Mouse (Mus musculus): Measurements from ENCODE around the gene Gins1.

The Gins1 gene

DNA sequence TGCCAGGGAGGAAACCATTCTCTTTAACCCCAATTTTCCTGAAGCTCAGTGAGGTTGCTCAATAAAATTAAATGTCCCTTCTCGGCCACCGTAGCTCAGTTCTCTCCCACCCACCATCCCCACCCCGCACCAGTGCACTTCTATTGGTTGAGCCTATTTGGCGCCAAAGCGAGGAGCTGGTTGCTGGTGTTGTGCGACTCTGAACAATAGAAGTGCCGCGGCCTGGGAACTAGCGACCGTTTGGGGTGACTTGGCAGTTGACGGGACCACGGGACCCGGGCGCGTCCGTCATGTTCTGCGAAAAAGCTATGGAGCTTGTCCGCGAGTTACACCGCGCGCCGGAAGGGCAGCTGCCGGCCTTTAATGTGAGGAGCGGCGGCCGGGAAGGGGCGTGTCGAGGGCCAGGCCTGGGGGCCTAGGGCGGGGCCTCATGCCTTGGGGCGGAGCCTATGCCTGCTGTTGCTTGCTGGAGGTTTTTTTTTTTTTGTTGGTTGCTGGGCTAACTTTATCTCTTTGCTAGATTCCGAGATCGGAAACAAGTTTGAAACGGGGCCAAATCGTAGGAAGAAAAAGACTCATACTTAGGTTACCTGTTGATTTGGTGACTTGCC, 4.3 kb downstream of the Gins1 start:
- DNase-seq (ENCODE audit: low read depth, low spot score) = peak; percentile 98

DNA sequence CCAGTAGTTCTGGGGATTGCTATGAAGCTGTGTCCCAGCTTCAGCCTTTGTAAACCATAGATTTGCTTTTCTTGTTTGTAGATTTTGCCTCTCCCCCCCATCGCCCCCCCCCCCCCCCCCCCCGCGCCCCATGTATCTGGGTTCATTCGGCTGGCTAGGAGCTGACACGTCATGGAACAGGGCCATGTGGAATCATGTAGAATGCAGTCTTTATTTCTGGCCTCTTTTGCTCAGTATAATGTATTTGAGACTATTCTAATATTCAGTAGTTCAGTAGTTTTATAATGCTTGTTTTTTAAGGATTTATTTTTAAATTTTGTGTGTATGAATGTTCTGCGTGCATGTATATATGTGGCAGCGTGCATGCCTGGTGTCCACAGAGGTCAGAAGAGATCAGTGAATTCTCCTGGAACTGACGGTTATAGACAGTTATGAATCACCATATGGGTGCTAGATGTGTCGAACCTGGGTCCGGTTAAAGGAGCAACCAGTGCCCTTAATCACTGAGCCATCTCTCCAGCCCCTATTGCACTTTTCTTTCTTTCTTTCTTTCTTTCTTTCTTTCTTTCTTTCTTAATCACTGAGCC, 5.2 kb downstream of the Gins1 start:
- DNase-seq (ENCODE audit: low read depth, low spot score) = no peak

DNA sequence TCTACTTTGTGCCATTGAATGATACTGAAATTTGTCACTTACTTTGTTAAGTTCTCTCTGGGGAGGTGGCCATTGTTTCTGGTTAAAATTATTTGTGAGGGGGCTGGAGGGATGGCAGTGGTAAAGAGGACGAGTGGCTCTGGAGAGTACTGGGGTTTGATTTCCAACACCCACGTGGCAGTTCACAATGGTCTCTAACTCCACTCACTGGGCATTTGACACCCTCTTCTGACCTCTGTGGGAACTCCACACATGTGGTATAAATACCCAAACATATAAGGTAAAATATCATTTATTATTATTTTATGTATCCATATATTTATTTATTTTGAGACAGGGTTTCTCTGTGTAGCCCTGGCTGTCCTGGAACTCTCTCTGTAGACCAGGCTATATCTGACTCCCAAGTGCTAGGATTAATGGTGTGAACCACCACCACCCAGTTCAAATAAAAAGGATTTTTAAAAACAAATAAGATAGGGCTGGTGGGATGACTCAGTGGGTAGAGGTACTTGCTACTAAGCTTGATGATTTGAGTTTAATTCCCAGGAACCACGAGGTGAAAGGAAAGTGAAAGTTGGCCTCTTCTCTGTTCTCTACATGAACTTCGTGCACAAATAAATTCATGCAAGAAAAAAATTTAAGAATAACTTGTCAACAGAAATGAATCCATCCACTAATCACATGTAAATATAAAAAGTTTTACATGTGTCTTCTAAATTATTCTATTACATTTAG, 9.7 kb downstream of the Gins1 start:
- no peak for DNase-seq (ENCODE audit: low read depth, low spot score)

DNA sequence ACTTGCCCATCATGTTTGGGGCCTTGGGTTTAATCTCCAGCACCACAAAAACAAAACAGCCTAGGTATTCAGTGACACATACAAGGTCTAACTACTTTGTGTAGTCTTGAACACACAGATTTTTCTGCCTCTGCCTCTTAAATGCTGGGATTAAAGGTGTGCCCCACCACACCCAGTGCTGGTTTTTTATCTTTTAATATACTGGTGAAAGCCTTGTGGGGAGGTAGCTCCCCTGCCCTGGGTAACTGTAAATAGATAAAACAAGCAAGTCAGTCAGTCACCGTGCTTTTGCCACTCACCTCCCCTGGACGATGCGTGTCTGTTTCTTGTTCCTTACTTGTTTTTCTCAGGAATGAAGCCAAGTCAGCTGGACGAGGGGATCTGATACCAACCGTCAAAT, 10.6 kb downstream of the Gins1 start:
- no peak for DNase-seq (ENCODE audit: low read depth, low spot score)

DNA sequence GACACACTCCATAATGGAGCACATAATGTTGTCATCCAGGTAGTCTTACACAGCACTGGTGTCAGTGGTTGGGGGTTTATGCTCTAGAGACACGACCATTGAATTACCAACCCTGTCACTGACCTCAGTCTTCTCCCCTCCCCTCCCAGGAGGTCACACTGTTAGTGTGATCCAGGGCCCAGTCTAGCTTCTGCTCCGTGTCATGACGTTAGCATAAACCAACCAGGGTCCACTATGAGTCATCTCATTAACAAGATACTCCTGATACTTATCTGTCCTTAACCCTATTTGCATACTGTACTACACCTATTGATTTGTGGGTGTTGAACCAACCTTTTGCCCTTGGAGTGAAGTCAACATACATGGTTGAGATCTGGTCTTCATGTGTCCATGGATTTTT, 13.5 kb downstream of the Gins1 start:
- peak; percentile 29 for DNase-seq (ENCODE audit: low read depth, low spot score)

DNA sequence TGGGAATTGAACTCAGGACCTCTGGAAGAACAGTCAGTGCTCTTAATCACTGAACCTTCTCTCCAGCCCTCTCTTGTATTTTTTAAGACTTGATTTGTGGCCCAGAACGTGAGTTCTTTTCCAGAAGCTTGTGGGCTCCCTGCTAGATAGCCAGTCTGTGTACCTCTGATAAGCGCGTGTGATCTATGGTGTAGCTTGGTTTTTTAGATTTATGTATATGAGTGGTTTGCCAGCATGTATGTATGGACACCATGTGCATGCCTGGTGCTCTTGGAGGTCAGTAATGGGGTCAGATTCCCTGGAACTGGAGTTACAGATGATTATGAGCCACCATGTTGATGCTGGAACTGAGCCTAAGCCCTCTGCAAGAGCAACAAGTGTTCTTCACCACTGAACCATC, 15.3 kb downstream of the Gins1 start:
- no peak for DNase-seq (ENCODE audit: low read depth, low spot score)

DNA sequence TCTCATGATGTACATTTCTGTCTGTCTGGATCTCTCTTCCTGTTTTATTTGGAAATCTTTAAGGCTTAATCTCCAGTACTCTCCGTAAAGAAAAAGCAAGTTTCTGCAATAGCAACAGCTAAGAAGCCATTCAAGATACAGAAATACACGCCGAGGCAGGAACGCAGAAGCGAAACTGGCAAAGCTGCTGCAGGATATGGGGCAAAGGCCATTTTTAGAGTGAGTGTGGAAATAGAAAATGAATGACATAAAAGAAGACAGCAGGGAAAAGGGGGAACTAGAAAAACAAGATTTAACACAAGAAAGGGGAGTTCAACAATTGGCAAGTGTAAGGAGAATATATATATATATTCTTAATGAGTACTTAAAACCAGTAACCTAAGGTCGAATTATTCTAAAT, 16.5 kb downstream of the Gins1 start:
- no peak for DNase-seq (ENCODE audit: low read depth, low spot score)

DNA sequence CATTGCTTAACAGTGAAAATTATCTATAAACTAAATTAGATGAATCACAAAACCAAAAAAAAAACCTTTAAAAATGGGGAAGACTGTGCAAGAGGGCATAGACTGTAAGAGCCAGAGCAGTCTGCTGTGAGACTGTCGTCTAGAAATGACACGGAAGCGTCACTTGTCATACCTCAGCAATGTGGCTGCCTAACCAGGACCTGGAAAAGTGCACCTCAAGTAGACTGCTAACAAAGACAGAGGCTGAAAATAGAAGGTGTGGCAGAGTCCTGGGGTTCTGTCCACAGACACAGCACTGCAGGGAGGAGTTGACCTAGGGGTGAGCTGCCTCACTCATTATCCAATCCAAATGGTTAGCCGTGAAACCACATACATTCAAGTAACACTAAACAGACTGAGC, 17.0 kb downstream of the Gins1 start:
- no peak for DNase-seq (ENCODE audit: low read depth, low spot score)

DNA sequence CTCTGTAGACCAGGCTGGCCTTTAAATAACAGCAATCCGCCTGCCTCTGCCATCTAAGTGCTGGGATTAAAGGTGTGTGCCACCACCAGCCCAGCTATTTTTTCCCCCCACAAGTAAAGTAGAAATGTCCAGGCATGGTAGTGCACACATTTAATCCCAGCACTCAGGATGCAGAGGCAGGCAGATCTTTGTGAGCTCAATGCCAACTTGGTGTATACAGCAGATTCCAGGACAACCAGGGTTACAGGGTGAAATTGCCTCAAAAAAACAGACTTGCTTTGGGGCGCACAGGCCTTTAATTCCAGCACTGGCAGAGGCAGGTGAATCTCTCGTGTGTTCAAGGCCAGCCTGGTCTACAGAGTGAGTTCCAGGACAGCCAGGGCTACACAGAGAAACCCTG, 17.8 kb downstream of the Gins1 start:
- DNase-seq (ENCODE audit: low read depth, low spot score) = no peak

DNA sequence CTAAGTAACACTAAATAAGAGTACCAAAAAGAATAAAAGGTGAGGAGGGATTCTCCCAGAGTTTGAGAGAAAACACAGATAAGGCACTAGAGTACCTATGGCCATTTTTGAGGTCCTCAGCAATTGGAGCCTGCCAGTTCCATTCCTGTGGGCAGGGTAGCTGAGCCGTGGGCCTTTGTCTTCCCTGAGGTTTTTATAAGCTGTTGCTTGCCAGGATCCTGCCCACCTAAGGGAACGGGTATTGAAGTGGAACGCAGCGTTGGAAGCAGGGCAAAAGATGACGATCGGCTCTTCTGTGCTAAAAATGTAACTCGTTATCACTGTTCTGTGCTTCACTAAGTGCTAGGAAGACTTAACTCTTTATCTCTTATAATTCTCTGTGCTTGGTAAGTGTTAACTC, 18.3 kb downstream of the Gins1 start:
- no peak for DNase-seq (ENCODE audit: low read depth, low spot score)

DNA sequence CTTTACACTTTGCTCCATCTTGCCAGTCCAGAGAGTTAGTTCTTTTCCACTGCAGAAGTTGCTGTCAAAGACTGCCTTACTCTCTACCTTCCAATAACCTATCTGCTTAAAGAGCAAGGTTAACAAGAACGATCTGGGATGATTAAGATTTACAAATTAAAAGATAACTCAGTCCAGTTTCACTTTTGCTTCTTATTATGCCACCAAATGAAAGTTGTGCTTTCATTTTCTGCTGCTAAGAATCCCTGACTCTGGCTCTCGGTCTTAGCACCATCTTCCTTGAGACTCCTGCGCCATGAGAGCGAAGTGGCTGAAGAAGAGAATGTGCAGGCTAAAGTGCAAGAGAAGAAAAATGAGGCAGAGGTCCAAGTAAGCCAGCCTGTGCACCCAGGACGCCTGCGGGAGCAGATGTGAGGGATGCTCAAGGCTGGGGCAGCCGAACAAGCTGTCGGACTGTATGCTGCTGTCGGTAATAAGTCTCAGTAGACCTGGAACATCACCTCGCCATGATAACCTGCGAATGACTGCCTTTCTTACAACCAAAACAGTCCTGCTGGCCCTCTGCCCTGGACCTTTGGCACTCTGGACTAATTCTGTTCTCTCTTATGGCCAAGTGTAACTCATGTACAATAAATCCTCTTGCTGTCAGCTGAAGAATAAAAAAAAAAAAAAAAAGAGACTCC, 22.0 kb downstream of the Gins1 start:
- DNase-seq (ENCODE audit: low read depth, low spot score) = no peak

DNA sequence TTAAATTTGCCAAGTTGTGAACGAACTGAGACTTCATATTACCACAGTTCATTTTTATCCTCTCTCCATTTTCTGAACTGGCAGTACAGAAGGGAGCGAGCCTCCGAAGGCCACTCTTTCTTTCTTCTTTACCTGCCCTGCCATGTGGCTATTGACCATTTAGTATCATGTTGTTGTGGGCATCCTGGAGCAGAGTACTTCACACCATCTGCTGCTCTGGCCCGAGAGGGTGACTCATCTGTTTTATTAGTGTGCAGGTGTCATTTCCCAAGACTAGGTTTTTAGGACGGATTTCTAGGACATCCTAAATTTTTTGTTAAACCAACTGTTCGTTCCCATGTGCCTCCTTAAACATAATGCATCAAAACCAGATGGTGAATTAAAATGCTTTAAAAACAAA, 24.0 kb downstream of the Gins1 start:
- no peak for DNase-seq (ENCODE audit: low read depth, low spot score)

DNA sequence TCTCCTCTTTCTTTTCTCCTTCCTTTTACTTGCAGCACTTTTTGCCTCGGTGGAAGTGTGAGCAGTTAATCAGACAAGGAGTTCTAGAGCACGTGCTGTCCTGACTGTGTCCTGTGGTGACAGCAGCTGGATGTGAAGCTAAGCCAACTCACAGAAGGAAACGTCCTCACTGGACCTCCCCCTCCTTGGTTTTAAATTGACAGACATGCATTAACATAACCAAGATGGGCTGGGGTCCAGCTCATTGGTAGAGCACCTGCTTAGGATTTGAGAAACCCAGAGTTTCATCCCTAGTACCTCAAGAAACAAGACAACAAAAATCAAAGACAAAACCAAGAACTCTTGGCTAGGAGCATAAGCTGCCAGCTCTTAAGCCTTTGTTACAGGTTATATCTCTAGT, 25.6 kb downstream of the Gins1 start:
- DNase-seq (ENCODE audit: low read depth, low spot score) = no peak

DNA sequence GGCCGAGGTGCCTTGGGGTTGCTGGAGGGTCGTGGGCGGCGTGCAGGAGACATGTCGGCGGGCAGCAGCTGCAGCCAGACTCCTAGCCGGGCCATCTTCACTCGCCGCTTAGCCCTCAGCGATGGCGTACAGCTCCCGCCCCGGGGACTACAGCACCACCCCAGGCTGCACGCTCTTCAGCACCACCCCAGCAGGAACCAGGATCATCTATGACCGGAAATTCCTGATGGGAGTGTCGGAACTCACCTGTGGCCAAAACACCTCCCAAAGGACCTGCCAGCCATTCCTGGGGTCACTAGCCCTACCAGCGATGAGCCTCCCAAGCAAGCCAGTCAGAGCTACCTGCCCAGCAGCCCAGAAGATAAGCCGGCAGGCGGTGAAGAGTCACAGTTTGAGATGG, 28.3 kb downstream of the Gins1 start:
- DNase-seq (ENCODE audit: low read depth, low spot score) = peak; percentile 52

DNA sequence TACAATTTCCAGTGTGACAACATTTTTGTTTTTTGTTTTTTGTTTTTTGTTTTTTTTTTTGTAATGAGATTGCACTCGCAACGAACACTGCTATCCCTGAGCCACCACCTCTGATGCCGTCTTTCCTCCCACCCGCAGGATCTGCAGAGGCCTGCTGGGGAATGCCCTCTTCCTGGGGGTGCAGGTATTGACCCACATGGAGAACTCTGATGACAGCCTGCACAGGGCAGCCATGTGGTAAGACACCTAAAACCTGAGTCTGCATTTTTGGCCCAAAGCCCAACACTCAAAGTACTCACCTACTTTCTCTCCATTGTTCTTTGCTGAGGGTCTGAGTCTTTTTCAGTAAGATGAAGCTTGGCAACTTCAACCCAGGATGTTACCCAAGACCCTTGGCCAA, 29.5 kb downstream of the Gins1 start:
- DNase-seq (ENCODE audit: low read depth, low spot score) = no peak

DNA sequence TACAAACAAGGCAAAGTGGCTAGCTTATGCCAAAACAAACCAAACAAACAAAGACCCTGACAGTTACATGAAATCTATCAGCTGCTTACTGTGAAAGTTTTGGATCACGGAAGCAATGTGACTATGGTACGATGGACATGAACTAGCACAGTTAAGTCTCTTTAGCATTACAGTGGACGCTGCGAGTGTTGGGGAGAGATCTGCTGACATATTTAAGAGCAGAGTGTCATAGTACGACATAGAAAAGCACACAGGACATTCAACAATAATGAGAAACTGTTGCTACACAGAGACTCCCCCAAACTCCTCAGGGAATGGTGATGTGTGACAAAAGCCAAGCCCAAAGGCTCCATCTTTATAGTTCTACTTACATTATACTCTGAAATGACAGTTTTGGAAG, 38.8 kb downstream of the Gins1 start:
- DNase-seq (ENCODE audit: low read depth, low spot score) = no peak

DNA sequence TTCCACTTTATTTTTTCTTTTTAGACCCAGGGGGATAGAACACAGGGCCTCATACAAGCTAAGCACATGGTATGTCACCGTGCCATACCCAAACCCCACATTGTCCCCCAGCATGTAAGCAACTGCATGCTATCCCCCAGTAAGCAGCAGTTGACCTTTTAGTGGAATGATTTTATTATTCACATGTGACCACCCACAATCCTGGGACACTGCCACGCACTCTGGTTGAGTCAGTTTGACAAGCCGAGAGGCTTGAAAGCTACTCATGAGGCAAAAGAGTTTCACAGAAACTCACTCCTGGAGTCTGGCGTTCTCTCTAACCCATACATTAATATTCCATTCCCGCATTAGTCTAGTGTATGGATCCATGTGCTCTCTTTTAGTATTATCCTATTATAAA, 42.1 kb downstream of the Gins1 start:
- DNase-seq (ENCODE audit: low read depth, low spot score) = peak; percentile 43

DNA sequence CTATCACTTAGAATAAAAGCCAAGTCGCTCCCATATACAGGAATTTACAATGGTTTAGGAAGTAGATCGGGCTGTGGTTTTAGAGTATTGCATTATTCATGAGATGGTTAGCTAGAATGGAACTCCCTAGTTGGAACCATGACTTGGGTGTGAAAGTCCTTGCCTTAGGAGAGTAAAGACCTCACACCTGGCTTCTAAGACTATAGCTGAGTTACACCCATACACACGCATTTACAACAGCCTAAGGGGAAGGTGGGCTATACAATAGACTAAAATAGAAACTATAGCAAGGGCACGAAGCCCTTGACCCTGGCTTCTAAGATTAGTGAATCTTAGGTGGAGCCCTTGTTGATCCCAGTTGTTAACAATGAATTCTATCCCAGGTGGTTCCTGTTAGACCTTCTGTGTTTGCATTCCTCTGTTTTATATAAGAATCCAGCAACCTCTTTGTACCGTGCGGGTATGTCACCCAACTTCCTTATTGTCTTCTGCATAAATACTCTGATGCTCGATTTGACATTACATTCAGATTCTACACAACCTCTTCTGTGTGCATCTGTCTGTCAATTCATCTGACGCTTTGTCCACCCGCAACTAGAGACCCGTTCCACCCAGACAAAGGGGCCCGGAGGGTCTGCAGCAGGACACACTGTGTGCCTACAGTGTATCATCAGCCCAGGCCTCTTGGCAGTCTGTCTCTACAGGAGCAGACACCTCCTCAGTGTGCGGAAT, 42.8 kb downstream of the Gins1 start:
- peak; percentile 94 for DNase-seq (ENCODE audit: low read depth, low spot score)

DNA sequence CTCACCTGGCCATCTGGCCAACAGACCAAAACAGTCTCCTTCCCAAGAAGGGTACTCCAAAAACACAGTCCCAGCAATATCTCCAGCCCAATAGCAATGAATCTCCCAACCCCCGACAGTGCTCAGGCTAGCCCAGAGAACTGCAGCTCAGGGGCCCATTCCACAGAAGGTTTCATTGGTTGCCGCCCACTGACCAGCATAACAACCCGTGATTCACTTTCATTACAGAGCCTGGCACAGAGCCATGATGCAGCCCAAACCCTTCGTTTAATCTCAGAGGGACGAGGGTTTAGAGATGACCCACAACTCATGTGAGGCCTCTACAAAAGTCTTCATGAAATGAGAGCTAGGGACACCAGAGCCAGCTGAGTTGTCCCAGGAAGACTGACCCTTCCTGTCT, 43.6 kb downstream of the Gins1 start:
- DNase-seq (ENCODE audit: low read depth, low spot score) = peak; percentile 59

DNA sequence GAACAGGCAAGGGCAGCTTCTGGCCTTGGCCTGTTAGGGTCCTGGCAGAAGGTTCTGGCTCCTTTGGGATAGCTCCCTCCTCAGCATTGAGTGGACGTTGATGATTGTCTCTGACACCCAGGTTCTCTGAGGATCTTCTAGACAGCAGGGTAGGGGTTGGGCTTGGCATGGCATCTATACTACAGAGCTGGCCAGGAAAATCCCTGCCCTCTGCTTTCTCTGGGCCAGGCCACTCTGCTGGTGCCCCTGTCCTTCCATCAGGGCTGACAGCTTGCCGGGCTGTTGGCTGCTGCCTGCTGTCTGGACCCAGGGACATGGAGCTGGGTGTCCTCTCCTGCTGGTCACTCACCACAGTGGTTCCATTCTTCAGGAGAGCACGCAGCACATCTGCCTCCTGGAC, 44.5 kb downstream of the Gins1 start:
- no peak for DNase-seq (ENCODE audit: low read depth, low spot score)

DNA sequence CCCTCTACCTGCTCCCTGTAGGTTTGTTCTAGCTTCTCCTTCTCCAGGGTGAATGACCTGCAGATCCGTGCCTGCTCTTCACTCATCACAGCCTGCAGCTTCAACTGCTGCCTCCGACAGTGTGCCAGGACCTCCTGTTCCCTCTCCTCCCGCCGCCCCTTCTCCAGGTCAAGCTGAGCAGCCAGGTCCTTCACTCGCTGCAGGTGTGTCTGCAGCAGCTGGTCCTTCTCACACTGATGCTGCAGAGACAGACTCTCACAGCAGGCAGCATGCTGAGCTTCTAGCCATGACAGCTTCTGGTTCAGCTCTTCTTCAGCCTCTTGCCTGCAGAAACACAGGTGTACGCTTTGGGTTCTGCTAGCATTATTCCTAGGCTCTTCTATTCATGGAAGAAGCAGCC, 44.9 kb downstream of the Gins1 start:
- DNase-seq (ENCODE audit: low read depth, low spot score) = peak; percentile 26

DNA sequence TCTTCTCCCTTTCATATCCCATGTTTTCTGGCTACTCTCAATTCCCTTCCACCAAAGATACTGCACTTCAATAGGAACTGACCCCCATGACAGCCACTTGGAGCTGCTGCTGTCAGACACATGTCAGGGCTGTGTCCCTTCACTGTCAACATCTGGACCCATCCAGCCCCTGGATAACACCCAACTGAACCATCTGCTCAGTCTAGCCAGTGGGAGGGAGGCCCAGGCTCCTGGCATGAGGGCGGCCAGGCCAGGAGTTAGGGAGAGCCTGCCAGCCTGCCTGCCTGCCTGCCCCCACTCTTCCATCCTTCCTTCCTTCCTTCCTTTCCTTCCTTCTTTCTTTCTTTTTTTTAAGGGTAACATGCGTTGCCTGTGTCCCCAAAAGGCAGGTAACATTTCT, 46.0 kb downstream of the Gins1 start:
- no peak for DNase-seq (ENCODE audit: low read depth, low spot score)
